In genomic region chr9:103431718-103432117, GRCm38 (mm10) we compare ENCODE assay signal across 15 mouse cellular contexts. TPM values are rescaled to one million over a fixed set of nuclear protein-coding genes. Genes with fewer than 3 reads are reported as not detected.
DNase-seq lines count a peak whose midpoint lies in the region; ATAC-seq lines count a peak whose summit lies in the region.
"Had no signal": no experiment of that assay in that cellular context is flagged by ENCODE, and none has a peak within 500 bp of the region (broad histone marks: within the 10 kb centered on the region; RNA-seq: fewer than 3 reads in every experiment).

No protein-coding gene starts in this region.

- H3K9ac ChIP-seq in forebrain, embryonic 12.5 days = no peak overlapping the region
- no peak overlapping the region for H3K9ac ChIP-seq in hindbrain, embryonic 15.5 days
- no peak overlapping the region for H3K9ac ChIP-seq in hindbrain, embryonic 12.5 days
- no peak overlapping the region for H3K9ac ChIP-seq in forebrain, embryonic 13.5 days
- no peak overlapping the region for H3K9ac ChIP-seq in liver, embryonic 11.5 days (ENCODE audit: low read depth, low read length)
- H3K9ac ChIP-seq: liver, embryonic 14.5 days had no signal

- no peaks in the 10 kb centered on the region for H3K27me3 ChIP-seq in forebrain, embryonic 12.5 days
- H3K27me3 ChIP-seq in forebrain, embryonic 10.5 days (ENCODE audit: poor library complexity, severe bottlenecking) = 0 out of 2 replicates have a peak, but pooled peaks cover under 1% of the 10 kb centered on the region
- no peaks in the 10 kb centered on the region for H3K27me3 ChIP-seq in hindbrain, embryonic 15.5 days
- H3K27me3 ChIP-seq in hindbrain, embryonic 12.5 days = no peaks in the 10 kb centered on the region
- no peaks in the 10 kb centered on the region for H3K27me3 ChIP-seq in forebrain, embryonic 13.5 days
- no peaks in the 10 kb centered on the region for H3K27me3 ChIP-seq in liver, embryonic 11.5 days (replicated peaks; ENCODE audit: control insufficient read depth, insufficient read depth, low read length)

- no peaks in the 10 kb centered on the region for H3K36me3 ChIP-seq in forebrain, embryonic 12.5 days (replicated peaks)
- H3K36me3 ChIP-seq in forebrain, embryonic 10.5 days (replicated peaks) = no peaks in the 10 kb centered on the region
- H3K36me3 ChIP-seq in hindbrain, embryonic 15.5 days = no peaks in the 10 kb centered on the region
- H3K36me3 ChIP-seq in hindbrain, embryonic 12.5 days = no peaks in the 10 kb centered on the region
- no peaks in the 10 kb centered on the region for H3K36me3 ChIP-seq in forebrain, embryonic 13.5 days (ENCODE audit: poor library complexity, severe bottlenecking)
- H3K36me3 ChIP-seq in liver, embryonic 11.5 days (ENCODE audit: control insufficient read depth, insufficient read depth, low read length) = no peaks in the 10 kb centered on the region
- H3K36me3 ChIP-seq: midbrain, embryonic 10.5 days had no signal

- ATAC-seq in forebrain, embryonic 12.5 days (ENCODE audit: low FRiP score) = 0 out of 2 replicates have a peak, but pooled peaks have one; percentile 30
- ATAC-seq in hindbrain, embryonic 15.5 days (ENCODE audit: low FRiP score, low read depth) = no peak
- no peak for ATAC-seq in hindbrain, embryonic 12.5 days (ENCODE audit: low FRiP score)
- peak; percentile 53; the same call in 1 of the 2 replicates for ATAC-seq in forebrain, embryonic 13.5 days
- no peak for ATAC-seq in inflammation-experienced regulatory T-cells, adult 6 months
- no peak for ATAC-seq in liver, embryonic 11.5 days (replicated peaks; ENCODE audit: low FRiP score)

- H3K9me3 ChIP-seq in forebrain, embryonic 12.5 days = no peaks in the 10 kb centered on the region
- H3K9me3 ChIP-seq in forebrain, embryonic 10.5 days = no peaks in the 10 kb centered on the region
- no peaks in the 10 kb centered on the region for H3K9me3 ChIP-seq in hindbrain, embryonic 15.5 days
- H3K9me3 ChIP-seq in hindbrain, embryonic 12.5 days (replicated peaks) = no peaks in the 10 kb centered on the region
- H3K9me3 ChIP-seq in forebrain, embryonic 13.5 days (replicated peaks) = no peaks in the 10 kb centered on the region
- H3K9me3 ChIP-seq in liver, embryonic 11.5 days (ENCODE audit: control insufficient read depth, low read length) = no peaks in the 10 kb centered on the region
- H3K9me3 ChIP-seq: midbrain, embryonic 10.5 days had no signal

- H3K27ac ChIP-seq in forebrain, embryonic 12.5 days = peak overlapping the region; percentile 74
- H3K27ac ChIP-seq in forebrain, embryonic 10.5 days = no peak overlapping the region
- H3K27ac ChIP-seq in hindbrain, embryonic 15.5 days (replicated peaks) = 0 out of 2 replicates have a peak overlapping the region, but pooled peaks have one; percentile 6
- H3K27ac ChIP-seq in hindbrain, embryonic 12.5 days = no peak overlapping the region
- H3K27ac ChIP-seq in forebrain, embryonic 13.5 days = no peak overlapping the region; the same call in 1 of the 2 replicates
- no peak overlapping the region for H3K27ac ChIP-seq in liver, embryonic 11.5 days (ENCODE audit: low read depth, low read length)
- H3K27ac ChIP-seq: liver, embryonic 14.5 days; midbrain, embryonic 10.5 days had no signal

- peaks cover 8% of the 10 kb centered on the region for H3K4me1 ChIP-seq in forebrain, embryonic 12.5 days
- peaks cover 11% of the 10 kb centered on the region for H3K4me1 ChIP-seq in forebrain, embryonic 10.5 days
- peaks cover 8% of the 10 kb centered on the region for H3K4me1 ChIP-seq in hindbrain, embryonic 15.5 days (replicated peaks)
- peaks cover 6% of the 10 kb centered on the region; the same call in 1 of the 2 replicates for H3K4me1 ChIP-seq in hindbrain, embryonic 12.5 days
- peaks cover 10% of the 10 kb centered on the region for H3K4me1 ChIP-seq in forebrain, embryonic 13.5 days
- peaks cover 3% of the 10 kb centered on the region for H3K4me1 ChIP-seq in liver, embryonic 11.5 days (replicated peaks; ENCODE audit: control insufficient read depth, insufficient read depth, low read length)
- H3K4me1 ChIP-seq: midbrain, embryonic 10.5 days had no signal

- no peak overlapping the region for H3K4me3 ChIP-seq in forebrain, embryonic 12.5 days (replicated peaks)
- H3K4me3 ChIP-seq in forebrain, embryonic 10.5 days = no peak overlapping the region
- H3K4me3 ChIP-seq in hindbrain, embryonic 15.5 days = no peak overlapping the region
- no peak overlapping the region for H3K4me3 ChIP-seq in hindbrain, embryonic 12.5 days
- H3K4me3 ChIP-seq in forebrain, embryonic 13.5 days = no peak overlapping the region
- H3K4me3 ChIP-seq in liver, embryonic 11.5 days (ENCODE audit: low read depth, low read length) = no peak overlapping the region
- H3K4me3 ChIP-seq: midbrain, embryonic 10.5 days had no signal

- H3K4me2 ChIP-seq in forebrain, embryonic 12.5 days = no peak overlapping the region
- no peak overlapping the region for H3K4me2 ChIP-seq in hindbrain, embryonic 15.5 days
- H3K4me2 ChIP-seq in hindbrain, embryonic 12.5 days (replicated peaks) = no peak overlapping the region
- no peak overlapping the region for H3K4me2 ChIP-seq in forebrain, embryonic 13.5 days
- H3K4me2 ChIP-seq in liver, embryonic 11.5 days = no peak overlapping the region

- 76% methylated on average over 1 of the region's 1 CpGs for WGBS in forebrain, embryonic 12.5 days
- 88% methylated on average over 1 of the region's 1 CpGs for WGBS in forebrain, embryonic 10.5 days
- WGBS in hindbrain, embryonic 15.5 days = 70% methylated on average over 1 of the region's 1 CpGs
- WGBS in hindbrain, embryonic 12.5 days = 82% methylated on average over 1 of the region's 1 CpGs
- whole genome bisulfite sequencing in forebrain, embryonic 13.5 days = 73% methylated on average over 1 of the region's 1 CpGs
- WGBS in liver, embryonic 11.5 days = 89% methylated on average over 1 of the region's 1 CpGs

- DNase-seq in forebrain, embryonic 10.5 days (ENCODE audit: extremely low spot score, low spot score) = no peak
- peak; percentile 11 for DNase-seq in 3T3-L1 (ENCODE audit: low read depth, low spot score)
- no peak for DNase-seq in liver, embryonic 11.5 days (ENCODE audit: low spot score)
- DNase-seq: cerebellum, adult 9-11 months; kidney, adult 11 months; kidney, postnatal 25 days; layer of hippocampus, adult 9-11 months; spleen, adult 18-20 months had no signal

RNA-seq across cellular contexts. Expression of gene Bfsp2, which starts 48.5 kb away (rescaled TPM):
- polyA plus RNA-seq in forebrain, embryonic 12.5 days (2016; fragmentation: Nextera tagmentation; extraction: Ambion mirVana) = 2.7 and 3.0 TPM in 2 replicates
- polyA plus RNA-seq in forebrain, embryonic 10.5 days (2016; fragmentation: Nextera tagmentation; extraction: Ambion mirVana) = 0.59 and 0.79 TPM in 2 replicates
- polyA plus RNA-seq in hindbrain, embryonic 15.5 days (2015; fragmentation: Nextera tagmentation; extraction: Ambion mirVana) = 4.4 and 6.2 TPM in 2 replicates
- polyA plus RNA-seq in hindbrain, embryonic 12.5 days (2016; fragmentation: Nextera tagmentation; extraction: Ambion mirVana) = 2.1 and 2.2 TPM in 2 replicates
- 1.8 and 2.5 TPM in 2 replicates for polyA plus RNA-seq in forebrain, embryonic 13.5 days (2015; fragmentation: Nextera tagmentation; extraction: Ambion mirVana)
- under 1 TPM in 1 of 3 experiments, not detected in 2; 0.88 TPM for polyA plus RNA-seq in inflammation-experienced regulatory T-cells, adult 6 months (2017; shearing (Covaris generic))
- 0.42 and 0.55 TPM in 2 replicates for polyA plus RNA-seq in liver, embryonic 11.5 days (2014; fragmentation: Nextera tagmentation; extraction: Ambion mirVana)

Comparison
In these comparisons a context has a peak if more than half of its experiments do, and no peak if none do; other contexts are left out.
1. H3K27ac ChIP-seq: peak in forebrain, embryonic 12.5 days (single experiment) and hindbrain, embryonic 15.5 days (single experiment); none in forebrain, embryonic 10.5 days (single experiment), hindbrain, embryonic 12.5 days (single experiment), forebrain, embryonic 13.5 days (single experiment) and liver, embryonic 11.5 days (single experiment).
2. ATAC-seq: peak in forebrain, embryonic 12.5 days (single experiment) and forebrain, embryonic 13.5 days (single experiment); none in hindbrain, embryonic 15.5 days (single experiment), hindbrain, embryonic 12.5 days (single experiment), inflammation-experienced regulatory T-cells, adult 6 months (single experiment) and liver, embryonic 11.5 days (single experiment).